Mouse (Mus musculus) neural tube, embryonic 14.5 days (tissue): Measurements from ENCODE around the gene Sec16a. TPM values are rescaled to one million over a fixed set of nuclear protein-coding genes. Genes with fewer than 3 reads are reported as not detected.

Experiments used
- ATAC-seq: fragments of 200-750 bp; cut with Nextera tagmentation; 2 replicates; pipeline ENCODE4 v1.8.0; 2017; ENCODE audit warnings: low read depth, mild to moderate bottlenecking, moderate TSS enrichment, moderate library complexity
- H3K27ac ChIP-seq: fragments of 300-500 bp; sonication (generic); 2 replicates; pipeline ENCODE4 v1.5.1; 2014; ENCODE audit warnings: low read depth, mild to moderate bottlenecking, control low read depth, low read length, moderate library complexity, mixed read lengths
- H3K27me3 ChIP-seq: fragments of 300-500 bp; sonication (generic); 2 replicates; pipeline ENCODE4 v1.6.1; 2014; ENCODE audit warnings: low read length; ENCODE audit not compliant: control insufficient read depth, insufficient read depth
- H3K36me3 ChIP-seq: fragments of 300-500 bp; sonication (generic); 2 replicates; pipeline ENCODE4 v1.6.1; 2014; ENCODE audit warnings: low read length, mixed read lengths; ENCODE audit not compliant: control insufficient read depth, insufficient read depth
- H3K4me1 ChIP-seq: fragments of 300-500 bp; sonication (generic); 2 replicates; pipeline ENCODE4 v1.6.1; 2014; ENCODE audit warnings: low read length; ENCODE audit not compliant: control insufficient read depth, insufficient read depth
- H3K4me2 ChIP-seq: fragments of 300-500 bp; sonication (generic); 2 replicates; pipeline ENCODE4 v1.6.1; 2014; ENCODE audit warnings: mild to moderate bottlenecking, low read depth, low read length, control low read depth
- H3K4me3 ChIP-seq: fragments of 300-500 bp; sonication (generic); 2 replicates; pipeline ENCODE4 v1.5.1; 2014; ENCODE audit warnings: low read depth, low read length, control low read depth, mixed read lengths
- H3K9ac ChIP-seq: fragments of 300-500 bp; sonication (generic); replicated peaks from 2 replicates; pipeline ENCODE4 v1.6.1; 2014; ENCODE audit warnings: low read depth, mild to moderate bottlenecking, control low read depth, low read length, mixed read lengths
- H3K9me3 ChIP-seq: fragments of 300-500 bp; sonication (generic); 2 replicates; pipeline ENCODE4 v1.6.1; 2016; ENCODE audit warnings: low read length; ENCODE audit not compliant: control insufficient read depth
- WGBS: fragments of 180-500 bp; shearing (Covaris S2); extraction: QIAGEN DNeasy Blood & Tissue Kit; methylation state at CpG from one replicate; pipeline ENCODE4 v1.1.7; 2014; 5-methylcytosine and 5-hydroxymethylcytosine counted together
- polyA plus RNA-seq: library from polyadenylated mRNA; unstranded; fragments of >200 nt; fragmentation: Nextera tagmentation; extraction: Ambion mirVana; gene quantifications from 2 replicates; pipeline ENCODE4 v1.2.1, GENCODE M21; 2014

The Sec16a gene
- polyA plus RNA-seq, 1 experiment from 2014 or later = 27.2 TPM

DNA sequence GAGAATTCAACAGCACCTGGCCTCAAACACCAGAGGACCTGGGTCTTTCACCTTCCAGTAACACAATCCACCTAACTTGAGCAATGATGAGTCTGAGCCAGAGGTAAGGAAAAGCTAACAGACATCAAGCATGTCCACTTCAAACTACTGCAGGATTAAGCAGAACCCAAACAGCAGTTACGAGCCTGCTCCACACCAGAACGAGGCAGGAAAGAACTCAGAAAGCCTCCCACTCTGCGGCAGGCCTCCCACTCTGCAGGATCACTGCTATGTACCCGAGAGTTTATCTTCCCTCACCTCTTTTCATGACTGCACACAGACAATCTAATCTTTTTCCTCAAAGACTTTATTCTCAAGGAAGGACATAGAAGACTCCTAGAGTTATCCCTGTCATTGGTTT lies 7.8 kb downstream of the Sec16a start:
- peaks cover 55% of the 10 kb centered on the region for H3K36me3 ChIP-seq
- 82% methylated on average over 4 of the region's 4 CpGs for WGBS
- no peak for ATAC-seq
- no peaks in the 10 kb centered on the region for H3K9me3 ChIP-seq
- H3K9ac ChIP-seq = no peak overlapping the region
- no peak overlapping the region for H3K4me2 ChIP-seq
- H3K27ac ChIP-seq = no peak overlapping the region
- peaks cover 3% of the 10 kb centered on the region; the same call in 1 of the 2 replicates for H3K4me1 ChIP-seq
- no peaks in the 10 kb centered on the region for H3K27me3 ChIP-seq
- H3K4me3 ChIP-seq = no peak overlapping the region

GRCm38 (mm10) chr2:26434791-26435572 lies 10.0 kb downstream of the Sec16a start:
- H3K4me1 ChIP-seq = peaks cover 3% of the 10 kb centered on the region; the same call in 1 of the 2 replicates
- H3K27me3 ChIP-seq = no peaks in the 10 kb centered on the region
- H3K4me3 ChIP-seq = no peak overlapping the region
- no peak overlapping the region for H3K9ac ChIP-seq
- no peak overlapping the region for H3K27ac ChIP-seq
- ATAC-seq = no peak
- H3K36me3 ChIP-seq = peaks cover 54% of the 10 kb centered on the region
- no peaks in the 10 kb centered on the region for H3K9me3 ChIP-seq
- no peak overlapping the region for H3K4me2 ChIP-seq
- WGBS = 94% methylated on average over 7 of the region's 7 CpGs

- Histone ChIP-seq H3K9ac (no peak overlapping the region), H3K4me3 (no peak overlapping the region), H3K27me3 (no peaks in the 10 kb centered on the region), H3K27ac (no peak overlapping the region), H3K4me2 (no peak overlapping the region), H3K9me3 (no peaks in the 10 kb centered on the region), H3K36me3 (peaks cover 71% of the 10 kb centered on the region), H3K4me1 (no peaks in the 10 kb centered on the region)
- WGBS = 84% methylated on average over 5 of the region's 5 CpGs
- ATAC-seq = no peak
Measured at GRCm38 (mm10) chr2:26429851-26430250, 15.2 kb downstream of the Sec16a start.

GRCm38 (mm10) chr2:26424541-26424940 lies 20.5 kb downstream of the Sec16a start:
- Histone ChIP-seq H3K4me2 (no peak overlapping the region), H3K9ac (no peak overlapping the region), H3K27me3 (no peaks in the 10 kb centered on the region), H3K27ac (no peak overlapping the region), H3K4me3 (no peak overlapping the region), H3K4me1 (no peaks in the 10 kb centered on the region), H3K9me3 (no peaks in the 10 kb centered on the region), H3K36me3 (peaks cover 87% of the 10 kb centered on the region)
- 98% methylated on average over 2 of the region's 2 CpGs for WGBS
- no peak for ATAC-seq

GRCm38 (mm10) chr2:26423086-26423485 lies 21.9 kb downstream of the Sec16a start:
- no peak for ATAC-seq
- Histone ChIP-seq H3K9me3 (no peaks in the 10 kb centered on the region), H3K36me3 (peaks cover 81% of the 10 kb centered on the region), H3K9ac (no peak overlapping the region), H3K27ac (no peak overlapping the region), H3K4me2 (no peak overlapping the region), H3K4me3 (no peak overlapping the region), H3K27me3 (no peaks in the 10 kb centered on the region), H3K4me1 (no peaks in the 10 kb centered on the region)
- 88% methylated on average over 1 of the region's 1 CpGs for WGBS

GRCm38 (mm10) chr2:26421969-26422368 lies 23.0 kb downstream of the Sec16a start:
- Histone ChIP-seq H3K4me1 (no peaks in the 10 kb centered on the region), H3K4me2 (no peak overlapping the region), H3K9me3 (no peaks in the 10 kb centered on the region), H3K36me3 (peaks cover 83% of the 10 kb centered on the region), H3K9ac (no peak overlapping the region), H3K4me3 (no peak overlapping the region), H3K27ac (no peak overlapping the region), H3K27me3 (no peaks in the 10 kb centered on the region)
- 95% methylated on average over 2 of the region's 2 CpGs for WGBS
- no peak for ATAC-seq

DNA sequence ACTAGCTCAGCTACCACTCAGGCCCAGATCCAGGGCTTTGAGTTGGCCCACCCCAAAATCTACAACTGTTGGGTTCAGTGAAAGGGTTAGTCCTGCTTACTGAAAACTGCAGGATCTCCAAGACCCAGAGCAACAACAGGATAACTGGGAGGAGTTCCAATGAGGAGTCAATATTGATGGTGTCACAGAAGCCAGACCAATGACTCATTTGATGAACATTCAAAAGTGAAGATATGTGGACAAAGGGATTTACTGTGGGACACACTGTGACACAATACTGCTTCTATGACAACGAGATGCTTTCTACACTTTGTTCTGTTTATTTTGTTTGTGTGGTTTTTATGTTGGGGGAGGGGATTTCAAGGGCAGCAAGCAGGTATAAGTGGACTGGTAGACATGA lies 26.9 kb downstream of the Sec16a start:
- Histone ChIP-seq H3K9me3 (no peaks in the 10 kb centered on the region), H3K4me1 (no peaks in the 10 kb centered on the region), H3K27me3 (no peaks in the 10 kb centered on the region), H3K36me3 (peaks cover 78% of the 10 kb centered on the region), H3K4me3 (no peak overlapping the region), H3K4me2 (no peak overlapping the region), H3K9ac (no peak overlapping the region), H3K27ac (no peak overlapping the region)
- WGBS = 94% methylated on average over 1 of the region's 1 CpGs
- no peak for ATAC-seq

GRCm38 (mm10) chr2:26417066-26417465 lies 27.9 kb downstream of the Sec16a start:
- H3K4me1 ChIP-seq = no peaks in the 10 kb centered on the region
- H3K4me2 ChIP-seq = no peak overlapping the region
- no peak overlapping the region for H3K4me3 ChIP-seq
- H3K27ac ChIP-seq = no peak overlapping the region
- ATAC-seq = no peak
- no peaks in the 10 kb centered on the region for H3K9me3 ChIP-seq
- H3K9ac ChIP-seq = no peak overlapping the region
- no peaks in the 10 kb centered on the region for H3K27me3 ChIP-seq
- H3K36me3 ChIP-seq = peaks cover 78% of the 10 kb centered on the region

GRCm38 (mm10) chr2:26410931-26411411 lies 34.0 kb downstream of the Sec16a start:
- WGBS = 69% methylated on average over 5 of the region's 5 CpGs
- H3K4me1 ChIP-seq = peaks cover 30% of the 10 kb centered on the region
- peaks cover 4% of the 10 kb centered on the region; the same call in 1 of the 2 replicates for H3K27me3 ChIP-seq
- peaks cover 42% of the 10 kb centered on the region for H3K36me3 ChIP-seq
- H3K27ac ChIP-seq = no peak overlapping the region
- H3K4me2 ChIP-seq = no peak overlapping the region
- no peak for ATAC-seq
- no peak overlapping the region for H3K9ac ChIP-seq
- H3K4me3 ChIP-seq = no peak overlapping the region
- H3K9me3 ChIP-seq = no peaks in the 10 kb centered on the region
